Mouse (Mus musculus): ENCODE measurements around the gene Gcnt7. TPM values are rescaled to one million over a fixed set of nuclear protein-coding genes. Genes with fewer than 3 reads are reported as not detected.

Gene Gcnt7
- polyA plus RNA-seq, 1 experiment = not detected

- no peak overlapping the region for H3K4me3 ChIP-seq (ENCODE audit: insufficient read depth, low read length)
- TF ChIP-seq CTCF (IDR thresholded peaks at IDR 0.05; ENCODE audit: low read depth, low read length) = no peak
- TF ChIP-seq POLR2A (IDR thresholded peaks at IDR 0.05; ENCODE audit: borderline replicate concordance, low read depth, low read length) = no peak
- peaks cover 5% of the 10 kb centered on the region for H3K4me1 ChIP-seq (ENCODE audit: control insufficient read depth, insufficient read depth, low read length)
- H3K27ac ChIP-seq (ENCODE audit: insufficient read depth, low read depth, low read length) = no peak overlapping the region
Measured at GRCm38 (mm10) chr2:172466427-172467132, 8.2 kb upstream of the Gcnt7 start.

GRCm38 (mm10) chr2:172462813-172463212, 4.4 kb upstream of the Gcnt7 start:
- TF ChIP-seq POLR2A (IDR thresholded peaks at IDR 0.05; ENCODE audit: borderline replicate concordance, low read depth, low read length) = no peak
- no peak for TF ChIP-seq CTCF (IDR thresholded peaks at IDR 0.05; ENCODE audit: low read depth, low read length)
- peaks cover 5% of the 10 kb centered on the region for H3K4me1 ChIP-seq (ENCODE audit: control insufficient read depth, insufficient read depth, low read length)
- H3K27ac ChIP-seq (ENCODE audit: insufficient read depth, low read depth, low read length) = no peak overlapping the region
- H3K4me3 ChIP-seq (ENCODE audit: insufficient read depth, low read length) = no peak overlapping the region

GRCm38 (mm10) chr2:172460647-172461046, 2.3 kb upstream of the Gcnt7 start:
- H3K27ac ChIP-seq (ENCODE audit: insufficient read depth, low read depth, low read length) = no peak overlapping the region
- no peak overlapping the region for H3K4me3 ChIP-seq (ENCODE audit: insufficient read depth, low read length)
- H3K4me1 ChIP-seq (ENCODE audit: control insufficient read depth, insufficient read depth, low read length) = no peaks in the 10 kb centered on the region
- TF ChIP-seq POLR2A (IDR thresholded peaks at IDR 0.05; ENCODE audit: borderline replicate concordance, low read depth, low read length) (no peak), CTCF (IDR thresholded peaks at IDR 0.05; ENCODE audit: low read depth, low read length) (no peak)

- Histone ChIP-seq H3K4me3 (ENCODE audit: insufficient read depth, low read length) (no peak overlapping the region), H3K27ac (ENCODE audit: insufficient read depth, low read depth, low read length) (no peak overlapping the region), H3K4me1 (ENCODE audit: control insufficient read depth, insufficient read depth, low read length) (no peaks in the 10 kb centered on the region)
- TF ChIP-seq POLR2A (IDR thresholded peaks at IDR 0.05; ENCODE audit: borderline replicate concordance, low read depth, low read length) (no peak), CTCF (IDR thresholded peaks at IDR 0.05; ENCODE audit: low read depth, low read length) (no peak)
Measured at GRCm38 (mm10) chr2:172452458-172452857, 5.9 kb downstream of the Gcnt7 start.

- Histone ChIP-seq H3K4me1 (ENCODE audit: control insufficient read depth, insufficient read depth, low read length) (no peaks in the 10 kb centered on the region), H3K27ac (ENCODE audit: insufficient read depth, low read depth, low read length) (no peak overlapping the region), H3K4me3 (ENCODE audit: insufficient read depth, low read length) (no peak overlapping the region)
- no peak for TF ChIP-seq POLR2A (IDR thresholded peaks at IDR 0.05; ENCODE audit: borderline replicate concordance, low read depth, low read length)
- no peak for TF ChIP-seq CTCF (IDR thresholded peaks at IDR 0.05; ENCODE audit: low read depth, low read length)
Measured at GRCm38 (mm10) chr2:172452031-172452430, 6.4 kb downstream of the Gcnt7 start.

GRCm38 (mm10) chr2:172450640-172451039, 7.8 kb downstream of the Gcnt7 start:
- Histone ChIP-seq H3K4me3 (ENCODE audit: insufficient read depth, low read length) (no peak overlapping the region), H3K27ac (ENCODE audit: insufficient read depth, low read depth, low read length) (no peak overlapping the region), H3K4me1 (ENCODE audit: control insufficient read depth, insufficient read depth, low read length) (no peaks in the 10 kb centered on the region)
- TF ChIP-seq CTCF (IDR thresholded peaks at IDR 0.05; ENCODE audit: low read depth, low read length) (no peak), POLR2A (IDR thresholded peaks at IDR 0.05; ENCODE audit: borderline replicate concordance, low read depth, low read length) (no peak)

- no peak overlapping the region for H3K27ac ChIP-seq (ENCODE audit: insufficient read depth, low read depth, low read length)
- no peak for TF ChIP-seq POLR2A (IDR thresholded peaks at IDR 0.05; ENCODE audit: borderline replicate concordance, low read depth, low read length)
- TF ChIP-seq CTCF (IDR thresholded peaks at IDR 0.05; ENCODE audit: low read depth, low read length) = no peak
- H3K4me1 ChIP-seq (ENCODE audit: control insufficient read depth, insufficient read depth, low read length) = no peaks in the 10 kb centered on the region
- H3K4me3 ChIP-seq (ENCODE audit: insufficient read depth, low read length) = no peak overlapping the region
Measured at GRCm38 (mm10) chr2:172448329-172448728, 10.1 kb downstream of the Gcnt7 start.

- no peak overlapping the region for H3K27ac ChIP-seq (ENCODE audit: insufficient read depth, low read depth, low read length)
- TF ChIP-seq CTCF (IDR thresholded peaks at IDR 0.05; ENCODE audit: low read depth, low read length) = peak; percentile 47
- no peak for TF ChIP-seq POLR2A (IDR thresholded peaks at IDR 0.05; ENCODE audit: borderline replicate concordance, low read depth, low read length)
- H3K4me3 ChIP-seq (ENCODE audit: insufficient read depth, low read length) = no peak overlapping the region
- H3K4me1 ChIP-seq (ENCODE audit: control insufficient read depth, insufficient read depth, low read length) = no peaks in the 10 kb centered on the region
Measured at GRCm38 (mm10) chr2:172447317-172447716, 11.1 kb downstream of the Gcnt7 start.

- Histone ChIP-seq H3K27ac (ENCODE audit: insufficient read depth, low read depth, low read length) (no peak overlapping the region), H3K4me1 (ENCODE audit: control insufficient read depth, insufficient read depth, low read length) (peaks cover 7% of the 10 kb centered on the region), H3K4me3 (ENCODE audit: insufficient read depth, low read length) (no peak overlapping the region)
- TF ChIP-seq POLR2A (IDR thresholded peaks at IDR 0.05; ENCODE audit: borderline replicate concordance, low read depth, low read length) (no peak), CTCF (IDR thresholded peaks at IDR 0.05; ENCODE audit: low read depth, low read length) (no peak)
Measured at GRCm38 (mm10) chr2:172445617-172446016, 12.8 kb downstream of the Gcnt7 start.

GRCm38 (mm10) chr2:172441176-172441575, 17.2 kb downstream of the Gcnt7 start:
- peak overlapping the region; percentile 64 for H3K27ac ChIP-seq (ENCODE audit: insufficient read depth, low read depth, low read length)
- H3K4me3 ChIP-seq (ENCODE audit: insufficient read depth, low read length) = peak overlapping the region; percentile 76
- peaks cover 34% of the 10 kb centered on the region for H3K4me1 ChIP-seq (ENCODE audit: control insufficient read depth, insufficient read depth, low read length)
- no peak for TF ChIP-seq POLR2A (IDR thresholded peaks at IDR 0.05; ENCODE audit: borderline replicate concordance, low read depth, low read length)
- no peak for TF ChIP-seq CTCF (IDR thresholded peaks at IDR 0.05; ENCODE audit: low read depth, low read length)

All from bone marrow macrophage, adult 2 months (primary cell).